In genomic region chr10:93908540-93908939, GRCm38 (mm10) we compare ENCODE assay signal across 28 mouse cellular contexts. TPM values are rescaled to one million over a fixed set of nuclear protein-coding genes. Genes with fewer than 3 reads are reported as not detected.
DNase-seq lines count a peak whose midpoint lies in the region; ATAC-seq and TF ChIP-seq lines count a peak whose summit lies in the region.
"Had no signal": no experiment of that assay in that cellular context is flagged by ENCODE, and none has a peak within 500 bp of the region (broad histone marks: within the 10 kb centered on the region; RNA-seq: fewer than 3 reads in every experiment).

No protein-coding gene starts in this region.

- TF ChIP-seq CTCF in MEL (IDR thresholded peaks at IDR 0.05 in 2 of 3, conservative IDR thresholded peaks at IDR 0.05 in 1 of 3; ENCODE audit: control insufficient read depth in 1 of 3, insufficient read depth in 1 of 3, low read depth in 2 of 3, low read length in 3 of 3, poor library complexity in 1 of 3, severe bottlenecking in 1 of 3) = no peak

- H3K4me2 ChIP-seq in intestine, embryonic 15.5 days (replicated peaks) = no peak overlapping the region
- H3K4me2 ChIP-seq: embryonic facial prominence, embryonic 12.5 days; forebrain, embryonic 12.5 days; heart, embryonic 12.5 days; heart, embryonic 15.5 days; hindbrain, embryonic 14.5 days had no signal

- 90% methylated on average over 7 of the region's 7 CpGs for WGBS in heart, embryonic 10.5 days
- WGBS in intestine, embryonic 15.5 days = 92% methylated on average over 7 of the region's 7 CpGs

- peak; percentile 16 for DNase-seq in heart, adult 11 months
- no peak for DNase-seq in heart, embryonic 10.5 days (ENCODE audit: low spot score)
- peak; percentile 50 for DNase-seq in MEL (ENCODE audit: low read depth, low spot score)
- no peak for DNase-seq in lung, postnatal 14 days
- DNase-seq: adrenal gland, adult 8-10 months; adrenal gland, postnatal 25 days; cerebellum, adult 11-12 months; cerebellum, adult 8-10 months; cerebellum, postnatal 10 days; cerebellum, postnatal 36 days; gastrocnemius, postnatal 10 days; gastrocnemius, postnatal 36 days; heart, postnatal 10 days; heart, postnatal 36 days; kidney, adult 11 months had no signal

- H3K27ac ChIP-seq in heart, embryonic 10.5 days = no peak overlapping the region
- peak overlapping the region; percentile 83 for H3K27ac ChIP-seq in MEL (ENCODE audit: control insufficient read depth, low read depth, low read length)
- no peak overlapping the region for H3K27ac ChIP-seq in intestine, embryonic 15.5 days
- H3K27ac ChIP-seq: embryonic facial prominence, embryonic 12.5 days; forebrain, embryonic 12.5 days; heart, embryonic 15.5 days; hindbrain, embryonic 10.5 days; hindbrain, embryonic 14.5 days; hindbrain, postnatal 0 days had no signal

- no peaks in the 10 kb centered on the region for H3K36me3 ChIP-seq in heart, embryonic 10.5 days
- peaks cover 0 to 34% of the 10 kb centered on the region in 2 experiments; a peak in 2 of 4 replicates for H3K36me3 ChIP-seq in MEL (ENCODE audit: control insufficient read depth in 1 of 2, insufficient read depth in 2 of 2, low read length in 2 of 2)
- H3K36me3 ChIP-seq in intestine, embryonic 15.5 days = no peaks in the 10 kb centered on the region
- H3K36me3 ChIP-seq: embryonic facial prominence, embryonic 12.5 days; forebrain, embryonic 12.5 days; heart, embryonic 12.5 days; heart, embryonic 15.5 days; hindbrain, embryonic 10.5 days had no signal

- TF ChIP-seq EP300 in MEL (IDR thresholded peaks at IDR 0.05; ENCODE audit: low read depth in 1 of 2, low read length in 2 of 2) = no peak

- no peak for TF ChIP-seq POLR2A in MEL (IDR thresholded peaks at IDR 0.05; ENCODE audit: control insufficient read depth in 1 of 2, insufficient read depth in 1 of 2, low read depth in 1 of 2, low read length in 2 of 2, poor library complexity in 1 of 2)

- H3K27me3 ChIP-seq in heart, embryonic 10.5 days (ENCODE audit: insufficient read depth, poor library complexity, severe bottlenecking) = no peaks in the 10 kb centered on the region
- no peaks in the 10 kb centered on the region for H3K27me3 ChIP-seq in MEL (ENCODE audit: control insufficient read depth in 1 of 2, insufficient read depth in 2 of 2, low read length in 2 of 2)
- no peaks in the 10 kb centered on the region for H3K27me3 ChIP-seq in intestine, embryonic 15.5 days (replicated peaks)
- H3K27me3 ChIP-seq: embryonic facial prominence, embryonic 12.5 days; forebrain, embryonic 12.5 days; heart, embryonic 12.5 days; heart, embryonic 15.5 days had no signal

- ATAC-seq in megakaryocyte, adult 5-6 weeks (ENCODE audit: poor library complexity, severe bottlenecking) = 0 out of 2 replicates have a peak, but pooled peaks have one; percentile 20
- ATAC-seq in intestine, embryonic 15.5 days = no peak
- ATAC-seq: activated CD4-positive, CD25-positive, alpha-beta regulatory T cell, adult 4 months; CD4-positive, CD25-positive, alpha-beta regulatory T cell, adult 4 months; forebrain, embryonic 16.5 days; hindbrain, postnatal 0 days had no signal

- H3K9me3 ChIP-seq in heart, embryonic 10.5 days = no peaks in the 10 kb centered on the region
- no peaks in the 10 kb centered on the region for H3K9me3 ChIP-seq in MEL (replicated peaks; ENCODE audit: insufficient read depth, low read length)
- H3K9me3 ChIP-seq in intestine, embryonic 15.5 days = no peaks in the 10 kb centered on the region
- H3K9me3 ChIP-seq: embryonic facial prominence, embryonic 12.5 days; forebrain, embryonic 12.5 days; heart, embryonic 12.5 days; heart, embryonic 15.5 days; hindbrain, embryonic 10.5 days had no signal

- TF ChIP-seq RAD21 in MEL (IDR thresholded peaks at IDR 0.05; ENCODE audit: low read depth, low read length) = no peak

- H3K4me3 ChIP-seq in heart, embryonic 10.5 days = no peak overlapping the region
- no peak overlapping the region for H3K4me3 ChIP-seq in MEL (ENCODE audit: control insufficient read depth in 1 of 2, insufficient read depth in 1 of 2, low read depth in 2 of 2, low read length in 2 of 2)
- no peak overlapping the region for H3K4me3 ChIP-seq in intestine, embryonic 15.5 days (replicated peaks)
- H3K4me3 ChIP-seq: embryonic facial prominence, embryonic 12.5 days; erythroblast, embryonic 14.5 days; forebrain, embryonic 12.5 days; heart, embryonic 12.5 days; heart, embryonic 15.5 days; hindbrain, embryonic 10.5 days had no signal

- H3K9ac ChIP-seq in MEL (ENCODE audit: control insufficient read depth, low read depth, low read length, poor library complexity, severe bottlenecking) = peak overlapping the region; percentile 29
- no peak overlapping the region for H3K9ac ChIP-seq in intestine, embryonic 15.5 days
- H3K9ac ChIP-seq: embryonic facial prominence, embryonic 12.5 days; forebrain, embryonic 12.5 days; heart, embryonic 12.5 days; heart, embryonic 15.5 days; hindbrain, embryonic 14.5 days had no signal

- no peaks in the 10 kb centered on the region; the same call in 1 of the 2 replicates for H3K79me2 ChIP-seq in MEL (ENCODE audit: control insufficient read depth, insufficient read depth, low read length, poor library complexity)

- H3K4me1 ChIP-seq in heart, embryonic 10.5 days = peaks cover 7% of the 10 kb centered on the region; the same call in 1 of the 2 replicates
- H3K4me1 ChIP-seq in MEL (ENCODE audit: control insufficient read depth in 1 of 2, insufficient read depth in 2 of 2, low read length in 2 of 2) = peaks cover 22 to 30% of the 10 kb centered on the region in 2 experiments
- no peaks in the 10 kb centered on the region for H3K4me1 ChIP-seq in intestine, embryonic 15.5 days (replicated peaks)
- H3K4me1 ChIP-seq: embryonic facial prominence, embryonic 12.5 days; forebrain, embryonic 12.5 days; heart, embryonic 12.5 days; heart, embryonic 15.5 days had no signal

TF ChIP-seq in MEL, 35 proteins besides CTCF, POLR2A, EP300 and RAD21:
- TF ChIP-seq ZC3H11A (IDR thresholded peaks at IDR 0.05; ENCODE audit: low read depth, low read length) (no peak), TCF12 (IDR thresholded peaks at IDR 0.05; ENCODE audit: low read depth, low read length) (no peak), ZKSCAN1 (IDR thresholded peaks at IDR 0.05; ENCODE audit: low read depth, low read length) (no peak), SIN3A (IDR thresholded peaks at IDR 0.05; ENCODE audit: low read length) (no peak), ZMIZ1 (IDR thresholded peaks at IDR 0.05; ENCODE audit: low read depth, low read length) (no peak), SMC3 (IDR thresholded peaks at IDR 0.05; ENCODE audit: low read depth, low read length) (no peak), MAFK (IDR thresholded peaks at IDR 0.05; ENCODE audit: borderline replicate concordance, low read depth, low read length) (no peak), ETS1 (IDR thresholded peaks at IDR 0.05; ENCODE audit: low read depth, low read length) (no peak), POLR2AphosphoS5 (IDR thresholded peaks at IDR 0.05; ENCODE audit: borderline replicate concordance, low read depth, low read length) (no peak), USF2 (IDR thresholded peaks at IDR 0.05; ENCODE audit: borderline replicate concordance in 1 of 2, insufficient read depth in 1 of 2, low read depth in 1 of 2, low read length in 2 of 2) (no peak), BHLHE40 (IDR thresholded peaks at IDR 0.05; ENCODE audit: borderline replicate concordance, low read depth, low read length) (no peak), GATA1 (IDR thresholded peaks at IDR 0.05; ENCODE audit: low read depth, low read length) (no peak), E2F4 (IDR thresholded peaks at IDR 0.05; ENCODE audit: borderline replicate concordance, low read depth, low read length) (no peak), CHD1 (IDR thresholded peaks at IDR 0.05; ENCODE audit: low read depth, low read length) (no peak), MEF2A (IDR thresholded peaks at IDR 0.05; ENCODE audit: extremely low read depth, insufficient replicate concordance, low read depth, low read length, poor library complexity, severe bottlenecking) (no peak), MYB (IDR thresholded peaks at IDR 0.05; ENCODE audit: low read depth, low read length) (no peak)

RNA-seq across cellular contexts. Expression of gene Metap2, which starts 11.6 kb away (rescaled TPM):
- 176 and 208 TPM in 2 replicates for polyA plus RNA-seq in heart, embryonic 10.5 days (2016; fragmentation: Nextera tagmentation; extraction: Ambion mirVana)
- 326 and 387 TPM in 2 replicates for total RNA-seq in MEL (2012; rRNA removed)
- 1,000 to 10,000 TPM in 1 of 2 experiments, 100 to 1,000 TPM in 1; 921 to 2,567 TPM for polyA plus RNA-seq in MEL (2012; ENCODE audit: insufficient read depth in 1 of 2, insufficient read length in 2 of 2, low read depth in 1 of 2, low replicate concordance in 2 of 2, missing spikeins in 1 of 2)
- total RNA-seq in megakaryocyte, adult 5-6 weeks (2015) = 158 and 172 TPM in 2 replicates
- total RNA-seq in megakaryocyte, adult 5-6 weeks (2017) = 132 and 146 TPM in 2 replicates
- polyA plus RNA-seq in intestine, embryonic 15.5 days (2015; fragmentation: Nextera tagmentation; extraction: Ambion mirVana) = 171 and 194 TPM in 2 replicates

Comparison
In these comparisons a context has a peak if more than half of its experiments do, and no peak if none do; other contexts are left out.
1. DNase-seq: peak in heart, adult 11 months (single experiment) and MEL (single experiment); none in heart, embryonic 10.5 days (single experiment) and lung, postnatal 14 days (single experiment).